Mouse (Mus musculus): ENCODE measurements around the gene Psmb5. TPM values are rescaled to one million over a fixed set of nuclear protein-coding genes. Genes with fewer than 3 reads are reported as not detected.

The Psmb5 gene
- polyA plus RNA-seq, 1 experiment from 2014 or later = 428 TPM

DNA sequence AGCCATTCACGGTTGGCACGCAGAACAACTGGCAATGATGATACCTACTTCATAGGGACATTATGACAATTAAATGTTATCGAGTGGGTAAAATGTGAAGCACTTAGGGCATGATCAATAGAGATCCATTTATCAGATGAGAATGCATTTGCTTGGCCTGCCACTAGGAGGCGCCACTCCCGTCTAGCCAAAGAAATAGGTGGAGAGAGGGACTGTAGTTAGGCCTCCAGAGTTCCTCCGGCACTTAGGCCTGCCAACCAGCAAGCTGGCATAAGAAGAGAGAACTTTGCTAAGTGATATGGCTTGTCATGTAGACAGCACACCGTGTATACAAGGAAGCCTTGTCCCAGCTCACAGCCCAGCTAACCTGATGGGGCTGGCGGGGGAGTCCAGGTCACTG lies 19.1 kb upstream of the Psmb5 start:
- H3K4me3 ChIP-seq (replicated peaks; ENCODE audit: low read length) = no peak overlapping the region
- H3K36me3 ChIP-seq (ENCODE audit: control insufficient read depth, insufficient read depth) = peaks cover 19% of the 10 kb centered on the region
- WGBS = 45% methylated on average over 8 of the region's 8 CpGs
- no peak for ATAC-seq
- no peak overlapping the region for H3K27ac ChIP-seq (ENCODE audit: low read length)
- no peak overlapping the region for H3K4me2 ChIP-seq (ENCODE audit: low read length)
- no peaks in the 10 kb centered on the region for H3K27me3 ChIP-seq (replicated peaks; ENCODE audit: control insufficient read depth, insufficient read depth, low read length)
- H3K4me1 ChIP-seq (replicated peaks; ENCODE audit: control insufficient read depth, insufficient read depth, low read length) = peaks cover 23% of the 10 kb centered on the region
- no peak overlapping the region for H3K9ac ChIP-seq (replicated peaks; ENCODE audit: low read depth, low read length)
- H3K9me3 ChIP-seq (ENCODE audit: control insufficient read depth, low read length) = no peaks in the 10 kb centered on the region

DNA sequence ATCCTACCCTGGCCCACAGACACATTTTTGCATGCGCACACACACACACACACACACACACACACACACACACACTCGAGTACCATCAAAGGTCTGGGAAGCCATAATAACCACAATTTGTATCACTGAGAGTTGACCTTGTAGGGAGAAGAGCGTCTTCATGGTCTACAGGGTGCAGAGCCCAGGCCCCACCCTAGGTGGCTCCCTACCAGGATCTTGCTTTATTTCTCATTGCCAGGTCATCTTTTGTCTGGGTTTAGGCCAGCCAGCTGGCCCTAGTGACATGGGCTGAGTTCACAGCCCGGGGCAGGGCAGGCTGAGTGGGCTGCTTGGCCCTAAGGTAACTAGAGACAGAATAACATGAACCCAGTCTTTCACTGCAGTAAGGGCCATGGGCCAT lies 16.4 kb upstream of the Psmb5 start:
- WGBS = 87% methylated on average over 4 of the region's 4 CpGs
- no peak overlapping the region for H3K4me3 ChIP-seq (replicated peaks; ENCODE audit: low read length)
- H3K9me3 ChIP-seq (ENCODE audit: control insufficient read depth, low read length) = no peaks in the 10 kb centered on the region
- no peak overlapping the region for H3K4me2 ChIP-seq (ENCODE audit: low read length)
- ATAC-seq = no peak
- no peaks in the 10 kb centered on the region for H3K27me3 ChIP-seq (replicated peaks; ENCODE audit: control insufficient read depth, insufficient read depth, low read length)
- H3K36me3 ChIP-seq (ENCODE audit: control insufficient read depth, insufficient read depth) = peaks cover 19% of the 10 kb centered on the region
- H3K9ac ChIP-seq (replicated peaks; ENCODE audit: low read depth, low read length) = no peak overlapping the region
- peaks cover 8% of the 10 kb centered on the region for H3K4me1 ChIP-seq (replicated peaks; ENCODE audit: control insufficient read depth, insufficient read depth, low read length)
- no peak overlapping the region for H3K27ac ChIP-seq (ENCODE audit: low read length)

DNA sequence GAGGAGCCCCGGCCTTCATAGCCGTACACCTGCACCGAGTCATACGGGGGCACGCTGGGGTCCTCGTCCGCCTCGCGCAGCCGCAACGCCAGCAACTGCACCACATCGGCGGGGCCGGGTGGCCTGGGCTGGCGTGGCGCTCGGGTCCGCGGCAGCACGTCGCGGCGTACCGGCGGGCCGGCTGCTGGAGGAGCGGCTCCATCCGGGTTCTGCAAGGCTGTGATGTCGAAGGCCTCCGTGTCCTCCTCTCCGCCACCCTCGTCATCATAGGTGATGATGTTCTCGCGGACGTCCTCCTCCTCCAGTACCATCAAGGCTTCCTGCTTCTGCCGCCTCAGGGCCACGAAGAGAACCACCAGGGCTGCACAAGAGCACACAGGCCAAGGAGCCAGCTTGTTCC lies 14.4 kb upstream of the Psmb5 start:
- Histone ChIP-seq H3K4me2 (ENCODE audit: low read length) (no peak overlapping the region), H3K4me3 (replicated peaks; ENCODE audit: low read length) (no peak overlapping the region), H3K27ac (ENCODE audit: low read length) (no peak overlapping the region), H3K9ac (replicated peaks; ENCODE audit: low read depth, low read length) (no peak overlapping the region), H3K4me1 (replicated peaks; ENCODE audit: control insufficient read depth, insufficient read depth, low read length) (no peaks in the 10 kb centered on the region), H3K9me3 (ENCODE audit: control insufficient read depth, low read length) (no peaks in the 10 kb centered on the region), H3K27me3 (replicated peaks; ENCODE audit: control insufficient read depth, insufficient read depth, low read length) (no peaks in the 10 kb centered on the region), H3K36me3 (ENCODE audit: control insufficient read depth, insufficient read depth) (peaks cover 19% of the 10 kb centered on the region)
- WGBS = 93% methylated on average over 36 of the region's 37 CpGs
- no peak for ATAC-seq

DNA sequence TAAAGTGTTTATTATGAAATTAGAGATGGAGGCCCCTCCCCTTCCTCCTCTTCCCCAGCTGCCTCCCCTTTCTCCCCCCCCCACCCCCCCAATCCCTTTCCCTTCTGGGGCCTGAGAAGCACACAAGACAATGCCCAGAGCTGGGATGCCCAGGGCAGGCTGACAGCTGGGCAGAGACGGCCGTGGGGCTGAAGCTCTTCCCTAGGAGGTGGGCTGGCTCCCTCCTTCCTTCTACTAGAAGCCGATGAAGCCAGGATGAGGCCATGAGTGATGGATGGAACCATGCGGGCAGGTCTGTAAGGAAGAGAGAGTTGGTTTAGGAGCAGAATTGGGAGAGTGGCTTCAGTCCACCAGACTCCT lies 13.4 kb upstream of the Psmb5 start:
- no peak overlapping the region for H3K4me2 ChIP-seq (ENCODE audit: low read length)
- H3K4me3 ChIP-seq (replicated peaks; ENCODE audit: low read length) = no peak overlapping the region
- H3K9ac ChIP-seq (replicated peaks; ENCODE audit: low read depth, low read length) = no peak overlapping the region
- H3K36me3 ChIP-seq (ENCODE audit: control insufficient read depth, insufficient read depth) = peaks cover 16% of the 10 kb centered on the region
- WGBS = 57% methylated on average over 4 of the region's 4 CpGs
- no peaks in the 10 kb centered on the region for H3K9me3 ChIP-seq (ENCODE audit: control insufficient read depth, low read length)
- no peaks in the 10 kb centered on the region for H3K4me1 ChIP-seq (replicated peaks; ENCODE audit: control insufficient read depth, insufficient read depth, low read length)
- ATAC-seq = no peak
- H3K27me3 ChIP-seq (replicated peaks; ENCODE audit: control insufficient read depth, insufficient read depth, low read length) = no peaks in the 10 kb centered on the region
- no peak overlapping the region for H3K27ac ChIP-seq (ENCODE audit: low read length)

DNA sequence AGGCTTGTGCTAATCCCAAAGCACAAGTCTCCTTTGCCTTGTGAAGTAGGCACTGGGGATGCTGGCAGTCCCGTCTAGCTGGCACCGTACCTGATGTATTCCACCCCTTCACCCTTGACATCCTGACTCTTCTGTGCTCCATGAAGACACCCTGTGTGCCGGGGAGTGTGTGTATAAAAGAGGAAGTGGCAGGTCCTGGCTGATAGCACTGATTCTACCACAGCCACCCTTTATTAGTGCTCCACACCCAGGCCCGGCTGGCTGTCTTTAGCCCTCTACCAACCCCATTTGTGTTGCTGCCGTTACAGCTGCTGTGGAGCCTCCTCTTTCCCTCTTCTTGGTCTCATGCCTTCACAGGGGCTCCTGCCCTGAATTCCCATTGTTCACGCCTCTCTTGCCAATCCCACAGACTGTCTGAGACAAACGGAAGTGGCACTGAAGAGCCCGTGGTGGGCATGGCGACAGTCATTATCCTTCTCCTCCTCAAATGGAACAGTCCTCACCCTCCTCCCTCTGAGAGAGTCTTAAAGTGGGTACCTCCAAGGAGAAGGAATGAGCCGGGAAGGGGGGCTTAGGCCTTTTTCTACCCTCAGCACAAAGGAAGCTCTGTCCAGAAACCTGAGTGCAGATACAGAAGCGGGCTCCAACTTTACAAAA lies 12.9 kb upstream of the Psmb5 start:
- no peak overlapping the region for H3K4me3 ChIP-seq (replicated peaks; ENCODE audit: low read length)
- H3K27me3 ChIP-seq (replicated peaks; ENCODE audit: control insufficient read depth, insufficient read depth, low read length) = no peaks in the 10 kb centered on the region
- no peak for ATAC-seq
- H3K4me1 ChIP-seq (replicated peaks; ENCODE audit: control insufficient read depth, insufficient read depth, low read length) = no peaks in the 10 kb centered on the region
- no peak overlapping the region for H3K9ac ChIP-seq (replicated peaks; ENCODE audit: low read depth, low read length)
- H3K4me2 ChIP-seq (ENCODE audit: low read length) = no peak overlapping the region
- peaks cover 14% of the 10 kb centered on the region for H3K36me3 ChIP-seq (ENCODE audit: control insufficient read depth, insufficient read depth)
- WGBS = 60% methylated on average over 11 of the region's 11 CpGs
- no peaks in the 10 kb centered on the region for H3K9me3 ChIP-seq (ENCODE audit: control insufficient read depth, low read length)
- H3K27ac ChIP-seq (ENCODE audit: low read length) = no peak overlapping the region

DNA sequence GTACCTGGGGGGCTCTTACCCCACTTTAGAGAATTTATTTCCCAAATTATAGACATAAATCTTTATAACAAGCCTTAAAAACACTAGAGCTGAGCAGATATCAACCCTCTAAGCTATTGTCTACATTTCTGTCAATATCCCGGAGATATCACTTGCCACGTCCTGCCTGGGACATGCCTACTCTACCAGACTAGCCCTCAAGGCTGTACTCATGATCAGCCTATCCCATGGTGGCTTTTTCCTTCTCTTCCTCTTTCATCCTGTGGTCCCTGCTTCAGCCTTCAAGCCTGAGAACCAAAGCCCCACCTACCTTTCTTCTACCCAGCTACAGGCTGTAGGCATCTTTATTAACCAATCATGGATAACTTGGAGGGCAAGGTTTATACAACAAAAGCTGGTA lies 12.0 kb upstream of the Psmb5 start:
- H3K9me3 ChIP-seq (ENCODE audit: control insufficient read depth, low read length) = no peaks in the 10 kb centered on the region
- H3K4me3 ChIP-seq (replicated peaks; ENCODE audit: low read length) = no peak overlapping the region
- H3K36me3 ChIP-seq (ENCODE audit: control insufficient read depth, insufficient read depth) = peaks cover 9% of the 10 kb centered on the region; the same call in 1 of the 2 replicates
- H3K9ac ChIP-seq (replicated peaks; ENCODE audit: low read depth, low read length) = no peak overlapping the region
- no peaks in the 10 kb centered on the region for H3K27me3 ChIP-seq (replicated peaks; ENCODE audit: control insufficient read depth, insufficient read depth, low read length)
- 92% methylated on average over 2 of the region's 2 CpGs for WGBS
- no peaks in the 10 kb centered on the region for H3K4me1 ChIP-seq (replicated peaks; ENCODE audit: control insufficient read depth, insufficient read depth, low read length)
- no peak for ATAC-seq
- no peak overlapping the region for H3K27ac ChIP-seq (ENCODE audit: low read length)
- H3K4me2 ChIP-seq (ENCODE audit: low read length) = no peak overlapping the region

DNA sequence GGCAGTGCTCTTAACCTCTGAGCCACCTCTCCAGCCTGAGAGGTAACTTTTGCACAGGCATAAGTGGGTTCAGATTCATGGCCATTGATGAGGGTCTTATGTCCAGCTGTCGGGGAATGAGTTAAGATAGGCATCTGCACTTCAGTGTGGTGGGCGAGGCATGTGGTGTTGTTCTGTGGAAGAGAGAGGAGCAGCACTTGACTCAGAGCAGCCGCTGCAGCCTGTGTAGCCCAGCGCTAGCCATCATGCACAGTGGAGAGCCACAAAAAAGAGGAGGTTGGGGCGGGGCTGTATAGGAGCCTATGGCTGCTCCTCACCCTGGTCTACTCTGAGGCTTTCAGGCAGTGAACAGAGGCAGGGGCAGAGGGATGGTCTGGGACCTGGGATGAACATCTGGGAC lies 10.3 kb upstream of the Psmb5 start:
- H3K9me3 ChIP-seq (ENCODE audit: control insufficient read depth, low read length) = no peaks in the 10 kb centered on the region
- H3K9ac ChIP-seq (replicated peaks; ENCODE audit: low read depth, low read length) = no peak overlapping the region
- H3K27ac ChIP-seq (ENCODE audit: low read length) = no peak overlapping the region
- no peaks in the 10 kb centered on the region for H3K27me3 ChIP-seq (replicated peaks; ENCODE audit: control insufficient read depth, insufficient read depth, low read length)
- 73% methylated on average over 5 of the region's 5 CpGs for WGBS
- ATAC-seq = no peak
- no peaks in the 10 kb centered on the region for H3K4me1 ChIP-seq (replicated peaks; ENCODE audit: control insufficient read depth, insufficient read depth, low read length)
- H3K4me2 ChIP-seq (ENCODE audit: low read length) = no peak overlapping the region
- no peak overlapping the region for H3K4me3 ChIP-seq (replicated peaks; ENCODE audit: low read length)
- peaks cover 7% of the 10 kb centered on the region; the same call in 1 of the 2 replicates for H3K36me3 ChIP-seq (ENCODE audit: control insufficient read depth, insufficient read depth)

DNA sequence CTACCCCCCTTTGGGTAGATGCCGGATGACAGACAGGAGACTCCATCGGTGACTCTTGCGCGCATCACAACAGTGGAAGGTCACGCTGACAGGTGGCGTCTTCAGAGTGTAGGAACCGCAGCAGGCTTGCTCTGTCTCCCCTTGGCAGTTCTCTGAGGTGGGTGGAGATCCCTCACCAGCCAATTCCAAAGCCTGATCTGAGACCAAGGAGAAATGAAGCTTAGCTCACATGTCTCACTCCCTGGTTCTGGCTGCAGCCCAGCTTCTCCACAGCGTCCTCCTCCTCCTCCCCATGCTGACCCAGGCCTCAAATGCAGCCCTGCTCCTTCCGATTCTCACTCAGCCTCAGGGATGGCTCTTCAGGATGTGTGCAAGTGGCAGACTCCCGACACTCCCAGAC lies 7.2 kb upstream of the Psmb5 start:
- 78% methylated on average over 10 of the region's 10 CpGs for WGBS
- Histone ChIP-seq H3K4me1 (replicated peaks; ENCODE audit: control insufficient read depth, insufficient read depth, low read length) (no peaks in the 10 kb centered on the region), H3K9me3 (ENCODE audit: control insufficient read depth, low read length) (no peaks in the 10 kb centered on the region), H3K4me2 (ENCODE audit: low read length) (no peak overlapping the region), H3K4me3 (replicated peaks; ENCODE audit: low read length) (no peak overlapping the region), H3K9ac (replicated peaks; ENCODE audit: low read depth, low read length) (no peak overlapping the region), H3K27me3 (replicated peaks; ENCODE audit: control insufficient read depth, insufficient read depth, low read length) (no peaks in the 10 kb centered on the region), H3K27ac (ENCODE audit: low read length) (no peak overlapping the region), H3K36me3 (ENCODE audit: control insufficient read depth, insufficient read depth) (no peaks in the 10 kb centered on the region)
- ATAC-seq = no peak

DNA sequence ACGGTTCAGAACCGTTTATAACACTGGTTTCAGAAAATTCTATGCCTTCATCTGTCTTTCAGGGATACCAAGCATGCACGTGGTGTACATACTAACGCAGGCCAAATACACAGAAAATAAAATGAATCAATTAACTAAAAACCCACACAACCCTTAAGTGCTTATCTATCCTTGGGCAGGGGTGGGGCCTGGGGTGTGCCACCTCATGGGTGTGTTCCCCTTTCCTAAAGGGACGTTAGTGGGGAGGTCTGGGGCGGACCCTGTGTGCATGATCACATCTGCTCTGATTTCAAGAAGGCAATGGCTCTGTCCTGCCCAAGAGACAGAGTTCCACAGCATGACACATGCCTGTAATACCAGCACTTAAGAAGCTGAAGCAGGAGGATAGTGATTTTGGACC lies 5.5 kb upstream of the Psmb5 start:
- WGBS = 83% methylated on average over 6 of the region's 6 CpGs

DNA sequence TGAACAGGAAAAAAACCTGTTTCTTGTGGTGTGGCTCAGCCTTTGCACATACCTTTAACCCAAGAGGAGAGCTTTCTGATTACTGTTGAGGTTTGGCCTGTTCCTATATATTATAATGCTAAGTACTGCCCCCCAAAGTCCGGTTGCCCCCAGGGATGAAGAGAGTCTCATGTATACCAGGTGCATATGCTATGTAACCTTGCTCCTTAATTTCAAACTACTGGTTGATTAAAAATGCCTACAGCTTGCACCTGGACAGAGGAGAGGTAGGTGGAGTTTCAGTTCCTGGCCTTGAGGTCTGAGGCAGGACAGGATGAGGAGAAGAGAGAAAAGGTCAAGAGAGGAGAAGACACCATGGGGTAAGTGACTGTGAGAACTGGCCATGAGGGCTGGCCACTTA lies 3.3 kb upstream of the Psmb5 start, which contains the start of gene Psmb11:
Psmb11 (plus strand) TSS at position 301 of the 400 bp plus-strand sequence.
- H3K9ac ChIP-seq (replicated peaks; ENCODE audit: low read depth, low read length) = no peak within 1 kb of the TSS
- no peaks in the 10 kb centered on the region for H3K27me3 ChIP-seq (replicated peaks; ENCODE audit: control insufficient read depth, insufficient read depth, low read length)
- 92% methylated on average over 1 of the region's 1 CpGs for WGBS
- H3K4me3 ChIP-seq (replicated peaks; ENCODE audit: low read length) = no peak within 1 kb of the TSS
- no peak for ATAC-seq
- no peaks in the 10 kb centered on the region for H3K36me3 ChIP-seq (ENCODE audit: control insufficient read depth, insufficient read depth)
- H3K27ac ChIP-seq (ENCODE audit: low read length) = no peak within 1 kb of the TSS
- H3K4me1 ChIP-seq (replicated peaks; ENCODE audit: control insufficient read depth, insufficient read depth, low read length) = peaks cover 11% of the 10 kb centered on the region
- no peaks in the 10 kb centered on the region for H3K9me3 ChIP-seq (ENCODE audit: control insufficient read depth, low read length)
- no peak within 1 kb of the TSS for H3K4me2 ChIP-seq (ENCODE audit: low read length)

More for the DNA sequence above, 5.5 kb upstream of the Psmb5 start:
- no peak overlapping the region for H3K4me2 ChIP-seq (ENCODE audit: low read length)
- no peaks in the 10 kb centered on the region for H3K27me3 ChIP-seq (replicated peaks; ENCODE audit: control insufficient read depth, insufficient read depth, low read length)
- no peak overlapping the region for H3K9ac ChIP-seq (replicated peaks; ENCODE audit: low read depth, low read length)
- H3K4me1 ChIP-seq (replicated peaks; ENCODE audit: control insufficient read depth, insufficient read depth, low read length) = no peaks in the 10 kb centered on the region
- no peak overlapping the region for H3K27ac ChIP-seq (ENCODE audit: low read length)
- H3K36me3 ChIP-seq (ENCODE audit: control insufficient read depth, insufficient read depth) = no peaks in the 10 kb centered on the region
- no peaks in the 10 kb centered on the region for H3K9me3 ChIP-seq (ENCODE audit: control insufficient read depth, low read length)
- ATAC-seq = no peak
- no peak overlapping the region for H3K4me3 ChIP-seq (replicated peaks; ENCODE audit: low read length)
